ENCODE assay signal across 8 mouse cellular contexts in the genomic region with DNA sequence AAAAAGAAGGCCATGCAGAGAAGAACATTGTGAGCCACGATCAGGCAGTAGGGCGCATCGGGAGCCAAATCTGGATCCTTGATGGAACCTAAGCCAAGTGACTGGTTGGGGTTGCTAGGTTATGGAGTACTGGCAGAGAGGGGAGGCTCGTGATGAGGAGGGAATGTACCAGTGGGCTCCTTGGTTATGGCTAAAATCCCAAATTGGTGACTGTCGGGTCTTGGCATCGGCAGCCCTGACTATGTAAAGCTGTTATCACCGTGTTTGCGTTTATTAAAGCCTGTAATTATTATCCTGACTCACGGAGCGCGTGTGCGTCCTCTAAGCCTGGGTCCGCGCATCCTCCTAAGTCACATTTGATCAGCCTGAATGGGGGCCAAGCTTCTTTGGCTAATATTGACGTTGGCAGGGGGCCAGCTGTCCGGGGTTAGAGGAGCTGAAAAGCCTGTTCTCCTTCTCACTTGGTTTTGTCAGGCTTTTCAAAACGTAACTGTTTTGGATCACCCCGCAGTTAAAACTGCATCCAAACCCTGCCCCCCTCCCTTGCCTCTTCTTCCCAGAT.
A peak's percentile ranks its signal among the peaks of the same experiment; 100 is the strongest.
DNase-seq lines count a peak whose midpoint lies in the region; ATAC-seq and TF ChIP-seq lines count a peak whose summit lies in the region.

No protein-coding gene starts in this region.

- ATAC-seq in hindbrain, embryonic 12.5 days (ENCODE audit: low FRiP score) = peak; percentile 68
- ATAC-seq in activated CD4-positive, CD25-positive, alpha-beta regulatory T cell, adult 4 months = no peak

- TF ChIP-seq POLR2A in cerebellum, adult 2 months (IDR thresholded peaks at IDR 0.05; ENCODE audit: borderline replicate concordance, insufficient read depth, low read length) = no peak

- H3K27ac ChIP-seq in cerebellum, adult 2 months (ENCODE audit: insufficient read depth, low read length) = no peak overlapping the region
- no peak overlapping the region for H3K27ac ChIP-seq in hindbrain, embryonic 12.5 days

- H3K36me3 ChIP-seq in hindbrain, embryonic 12.5 days = no peaks in the 10 kb centered on the region

- H3K4me2 ChIP-seq in hindbrain, embryonic 12.5 days (replicated peaks) = peak overlapping the region; percentile 24

- peak overlapping the region; percentile 48 for H3K4me3 ChIP-seq in cerebellum, adult 2 months (replicated peaks; ENCODE audit: insufficient read depth, low read depth, low read length)
- no peak overlapping the region for H3K4me3 ChIP-seq in hindbrain, embryonic 12.5 days

- DNase-seq in 3134 (ENCODE audit: extremely low read depth, insufficient read length, low spot score) = peak; percentile 73
- DNase-seq in cerebellum, adult 2 months = peak; percentile 72 to 74
- peak; percentile 22 to 32 for DNase-seq in frontal cortex, postnatal 25 days (ENCODE audit: low spot score in 2 of 2)
- peak; percentile 26 for DNase-seq in layer of hippocampus, adult 9-10 months (ENCODE audit: low spot score)
- DNase-seq in mesoderm, embryonic 11.5 days (ENCODE audit: low read depth, low spot score) = peak; percentile 47
- peak; percentile 71 for DNase-seq in right cerebral cortex, postnatal 4 days

- no peak overlapping the region for H3K9ac ChIP-seq in hindbrain, embryonic 12.5 days

- H3K4me1 ChIP-seq in cerebellum, adult 2 months (ENCODE audit: control insufficient read depth, insufficient read depth, low read length) = peaks cover 15% of the 10 kb centered on the region
- peaks cover 6% of the 10 kb centered on the region; the same call in 1 of the 2 replicates for H3K4me1 ChIP-seq in hindbrain, embryonic 12.5 days

- 3% methylated on average over 18 of the region's 18 CpGs for WGBS in cerebellum, adult 2 months
- 47% methylated on average over 18 of the region's 18 CpGs for WGBS in hindbrain, embryonic 12.5 days

- H3K9me3 ChIP-seq in hindbrain, embryonic 12.5 days (replicated peaks) = no peaks in the 10 kb centered on the region

- H3K27me3 ChIP-seq in cerebellum, adult 2 months (ENCODE audit: control insufficient read depth, insufficient read depth, low read length) = no peaks in the 10 kb centered on the region
- H3K27me3 ChIP-seq in hindbrain, embryonic 12.5 days = peaks cover 7% of the 10 kb centered on the region; the same call in 1 of the 2 replicates

- TF ChIP-seq CTCF in cerebellum, adult 2 months (IDR thresholded peaks at IDR 0.05; ENCODE audit: borderline replicate concordance, insufficient read depth, low read depth, low read length) = no peak
